Mouse (Mus musculus) embryonic facial prominence, embryonic 11.5 days (tissue): ENCODE measurements at regions not wholly inside any gene's neighbourhood (a gene's known extent, or its start where the extent isn't known, plus 50 kb on each side); places are given as distances from the start of the nearest gene placed in this dataset.
"Not testable (repeated sequence)": the region's sequence is repeated elsewhere in the genome, so short reads cannot be mapped to it uniquely, and the experiment has no call there.

Experiments used
- ATAC-seq: fragments of 200-750 bp; cut with Nextera tagmentation; replicated peaks from 2 replicates; pipeline ENCODE4 v1.8.0; 2017; ENCODE audit warnings: low read depth; ENCODE audit not compliant: insufficient number of reproducible peaks, low FRiP score, low TSS enrichment
- DNase-seq: peaks from one replicate; pipeline ENCODE4 v3.0.0-alpha.2; 2015; ENCODE audit warnings: low spot score
- H3K27ac ChIP-seq: fragments of 300-500 bp; sonication (generic); replicated peaks from 2 replicates; pipeline ENCODE4 v1.5.1; 2014; ENCODE audit warnings: mild to moderate bottlenecking, low read depth, low read length, control low read depth
- H3K27me3 ChIP-seq: fragments of 300-500 bp; sonication (generic); 2 replicates; pipeline ENCODE4 v1.6.1; 2014; ENCODE audit warnings: mild to moderate bottlenecking, low read length, moderate library complexity, mixed read lengths; ENCODE audit not compliant: control insufficient read depth, insufficient read depth
- H3K36me3 ChIP-seq: fragments of 300-500 bp; sonication (generic); replicated peaks from 2 replicates; pipeline ENCODE4 v1.6.1; 2014; ENCODE audit warnings: low read depth, mild to moderate bottlenecking, low read length, moderate library complexity, mixed read lengths; ENCODE audit not compliant: control insufficient read depth, insufficient read depth
- H3K4me1 ChIP-seq: fragments of 300-500 bp; sonication (generic); 2 replicates; pipeline ENCODE4 v1.6.1; 2014; ENCODE audit warnings: low read length, mixed read lengths; ENCODE audit not compliant: control insufficient read depth, insufficient read depth
- H3K4me2 ChIP-seq: fragments of 300-500 bp; sonication (generic); 2 replicates; pipeline ENCODE4 v1.6.1; 2014; ENCODE audit warnings: low read depth, mild to moderate bottlenecking, control low read depth, low read length, moderate library complexity
- H3K4me3 ChIP-seq: fragments of 300-500 bp; sonication (generic); 2 replicates; pipeline ENCODE4 v1.5.1; 2014; ENCODE audit warnings: low read depth, low read length, control low read depth
- H3K9ac ChIP-seq: fragments of 300-500 bp; sonication (generic); replicated peaks from 2 replicates; pipeline ENCODE4 v1.6.1; 2014; ENCODE audit warnings: mild to moderate bottlenecking, control low read depth, low read length
- H3K9me3 ChIP-seq: fragments of 300-500 bp; sonication (generic); replicated peaks from 2 replicates; pipeline ENCODE4 v1.6.1; 2016; ENCODE audit warnings: mild to moderate bottlenecking, low read length, inconsistent platforms, mixed read lengths; ENCODE audit not compliant: control insufficient read depth
- WGBS: fragments of 180-500 bp; shearing (Covaris S2); extraction: QIAGEN DNeasy Blood & Tissue Kit; methylation state at CpG from one replicate; pipeline ENCODE4 v1.1.7; 2014; 5-methylcytosine and 5-hydroxymethylcytosine counted together

- DNase-seq = no peak
- no peak overlapping the region for H3K4me2 ChIP-seq
- no peak for ATAC-seq
- H3K36me3 ChIP-seq = no peaks in the 10 kb centered on the region
- no peak overlapping the region for H3K27ac ChIP-seq
- H3K4me1 ChIP-seq = no peaks in the 10 kb centered on the region
- no peak overlapping the region for H3K9ac ChIP-seq
- H3K4me3 ChIP-seq = no peak overlapping the region
- WGBS = 54% methylated on average over 1 of the region's 1 CpGs
- H3K27me3 ChIP-seq = no peaks in the 10 kb centered on the region
- H3K9me3 ChIP-seq = no peaks in the 10 kb centered on the region
Measured at GRCm38 (mm10) chr17:16647942-16648341, 416.0 kb upstream of the Zfp960 start.

GRCm38 (mm10) chr17:16665253-16665652 lies 398.7 kb upstream of the Zfp960 start:
- Histone ChIP-seq H3K9ac (no peak overlapping the region), H3K4me1 (no peaks in the 10 kb centered on the region), H3K9me3 (no peaks in the 10 kb centered on the region), H3K4me3 (no peak overlapping the region), H3K36me3 (no peaks in the 10 kb centered on the region), H3K27ac (no peak overlapping the region), H3K4me2 (no peak overlapping the region), H3K27me3 (no peaks in the 10 kb centered on the region)
- ATAC-seq (no peak), DNase-seq (no peak)

GRCm38 (mm10) chr17:16667606-16668005 lies 396.3 kb upstream of the Zfp960 start:
- no peak overlapping the region for H3K4me3 ChIP-seq

GRCm38 (mm10) chr17:16704199-16704598 lies 359.7 kb upstream of the Zfp960 start:
- Histone ChIP-seq H3K4me3 (no peak overlapping the region), H3K36me3 (no peaks in the 10 kb centered on the region), H3K4me2 (no peak overlapping the region), H3K9me3 (no peaks in the 10 kb centered on the region), H3K4me1 (no peaks in the 10 kb centered on the region), H3K27me3 (no peaks in the 10 kb centered on the region), H3K9ac (no peak overlapping the region), H3K27ac (no peak overlapping the region)
- ATAC-seq (no peak), DNase-seq (no peak)

More at GRCm38 (mm10) chr17:16667606-16668005, 396.3 kb upstream of the Zfp960 start:
- Histone ChIP-seq H3K4me2 (no peak overlapping the region), H3K4me1 (no peaks in the 10 kb centered on the region), H3K27me3 (no peaks in the 10 kb centered on the region), H3K36me3 (no peaks in the 10 kb centered on the region), H3K27ac (no peak overlapping the region), H3K9ac (no peak overlapping the region), H3K9me3 (no peaks in the 10 kb centered on the region)
- WGBS = 71% methylated on average over 1 of the region's 1 CpGs
- no peak for DNase-seq
- ATAC-seq = no peak

GRCm38 (mm10) chr17:16705890-16706289 lies 358.0 kb upstream of the Zfp960 start:
- no peak overlapping the region for H3K4me3 ChIP-seq
- no peaks in the 10 kb centered on the region for H3K36me3 ChIP-seq
- H3K9ac ChIP-seq = no peak overlapping the region
- no peaks in the 10 kb centered on the region for H3K27me3 ChIP-seq
- DNase-seq = no peak
- no peak overlapping the region for H3K27ac ChIP-seq
- 85% methylated on average over 1 of the region's 1 CpGs for WGBS
- H3K9me3 ChIP-seq = no peaks in the 10 kb centered on the region
- no peak for ATAC-seq
- H3K4me1 ChIP-seq = no peaks in the 10 kb centered on the region
- no peak overlapping the region for H3K4me2 ChIP-seq

GRCm38 (mm10) chr17:16726904-16727303 lies 337.0 kb upstream of the Zfp960 start:
- WGBS = 92% methylated on average over 2 of the region's 2 CpGs
- Histone ChIP-seq H3K4me1 (no peaks in the 10 kb centered on the region), H3K9me3 (no peaks in the 10 kb centered on the region), H3K9ac (no peak overlapping the region), H3K4me3 (no peak overlapping the region), H3K4me2 (no peak overlapping the region), H3K36me3 (no peaks in the 10 kb centered on the region), H3K27ac (no peak overlapping the region), H3K27me3 (no peaks in the 10 kb centered on the region)
- DNase-seq = no peak
- ATAC-seq = no peak

- DNase-seq (no peak), ATAC-seq (no peak)
- H3K4me1 ChIP-seq = no peaks in the 10 kb centered on the region
- H3K27me3 ChIP-seq = no peaks in the 10 kb centered on the region
- no peak overlapping the region for H3K4me3 ChIP-seq
- H3K27ac ChIP-seq = no peak overlapping the region
- no peaks in the 10 kb centered on the region for H3K9me3 ChIP-seq
- H3K36me3 ChIP-seq = no peaks in the 10 kb centered on the region
- WGBS = 81% methylated on average over 4 of the region's 4 CpGs
- H3K9ac ChIP-seq = no peak overlapping the region
- no peak overlapping the region for H3K4me2 ChIP-seq
Measured at GRCm38 (mm10) chr17:16753090-16753489, 310.8 kb upstream of the Zfp960 start.

GRCm38 (mm10) chr17:16770587-16770986 lies 293.3 kb upstream of the Zfp960 start:
- not testable (repeated sequence) for H3K9ac ChIP-seq, H3K9me3 ChIP-seq, H3K27ac ChIP-seq, H3K4me1 ChIP-seq, ATAC-seq, DNase-seq, H3K4me3 ChIP-seq, H3K36me3 ChIP-seq, H3K27me3 ChIP-seq, H3K4me2 ChIP-seq
- WGBS = 97% methylated on average over 7 of the region's 7 CpGs
